Mouse (Mus musculus) liver, embryonic 12.5 days (tissue): ENCODE measurements around the gene Agbl2. TPM values are rescaled to one million over a fixed set of nuclear protein-coding genes. Genes with fewer than 3 reads are reported as not detected.
"Not testable (repeated sequence)": the region's sequence is repeated elsewhere in the genome, so short reads cannot be mapped to it uniquely, and the experiment has no call there.

ENCODE experiments used
- ATAC-seq: fragments of 200-750 bp; cut with Nextera tagmentation; 2 replicates; pipeline ENCODE4 v1.8.0; 2017; ENCODE audit warnings: moderate number of reproducible peaks, mild to moderate bottlenecking, moderate library complexity
- H3K27ac ChIP-seq: fragments of 300-500 bp; sonication (generic); 2 replicates; pipeline ENCODE4 v1.5.1; 2016; ENCODE audit warnings: mild to moderate bottlenecking
- H3K27me3 ChIP-seq: fragments of 300-500 bp; sonication (generic); replicated peaks from 2 replicates; pipeline ENCODE4 v1.6.1; 2016; ENCODE audit warnings: mild to moderate bottlenecking, moderate library complexity
- H3K36me3 ChIP-seq: fragments of 300-500 bp; sonication (generic); 2 replicates; pipeline ENCODE4 v1.6.1; 2016; ENCODE audit warnings: mild to moderate bottlenecking, moderate library complexity
- H3K4me1 ChIP-seq: fragments of 300-500 bp; sonication (generic); 2 replicates; pipeline ENCODE4 v1.6.1; 2016
- H3K4me2 ChIP-seq: fragments of 300-500 bp; sonication (generic); 2 replicates; pipeline ENCODE4 v1.6.1; 2016; ENCODE audit warnings: mild to moderate bottlenecking, moderate library complexity
- H3K4me3 ChIP-seq: fragments of 300-500 bp; sonication (generic); 2 replicates; pipeline ENCODE4 v1.5.1; 2016; ENCODE audit warnings: mild to moderate bottlenecking, moderate library complexity
- H3K9ac ChIP-seq: fragments of 300-500 bp; sonication (generic); 2 replicates; pipeline ENCODE4 v1.6.1; 2016; ENCODE audit warnings: mild to moderate bottlenecking, moderate library complexity
- H3K9me3 ChIP-seq: fragments of 300-500 bp; sonication (generic); replicated peaks from 2 replicates; pipeline ENCODE4 v1.6.1; 2016; ENCODE audit warnings: mild to moderate bottlenecking, moderate library complexity
- WGBS: fragments of 180-500 bp; shearing (Covaris S2); methylation state at CpG from one replicate; pipeline ENCODE4 v1.1.7; 2016; ENCODE audit not compliant: insufficient replicate concordance; 5-methylcytosine and 5-hydroxymethylcytosine counted together
- polyA plus RNA-seq: library from polyadenylated mRNA; unstranded; fragments of >200 nt; fragmentation: Nextera tagmentation; extraction: Ambion mirVana; gene quantifications from 2 replicates; pipeline ENCODE4 v1.2.1, GENCODE M21; 2016

Agbl2 gene
- polyA plus RNA-seq, 1 experiment from 2014 or later, result 0.07 TPM

DNA sequence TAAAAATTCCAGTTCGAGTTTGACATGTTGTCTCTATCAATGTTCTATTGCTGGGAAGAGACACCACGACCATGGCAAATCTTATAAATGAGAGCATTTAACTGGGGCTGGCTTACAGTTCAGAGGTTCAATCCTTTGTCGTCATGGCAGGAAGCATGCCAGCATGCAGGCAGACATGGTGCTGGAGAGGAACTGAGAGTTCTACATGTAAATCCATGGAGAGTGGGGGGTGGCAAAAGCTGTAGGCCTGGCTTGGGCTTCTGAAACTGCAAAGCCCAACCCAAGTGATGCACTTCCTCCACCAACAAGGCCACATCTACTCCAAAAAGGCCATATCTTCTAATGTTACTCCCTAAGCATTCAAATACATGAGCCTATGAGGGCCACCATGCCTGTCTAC lies 38.4 kb downstream of the Agbl2 start:
- H3K27ac ChIP-seq, result no peak overlapping the region
- no peak overlapping the region for H3K4me2 ChIP-seq
- no peaks in the 10 kb centered on the region for H3K36me3 ChIP-seq
- no peaks in the 10 kb centered on the region for H3K27me3 ChIP-seq
- H3K9me3 ChIP-seq, result no peaks in the 10 kb centered on the region
- whole genome bisulfite sequencing, result 64% methylated on average over 3 of the region's 3 CpGs
- no peak for ATAC-seq
- no peaks in the 10 kb centered on the region for H3K4me1 ChIP-seq
- no peak overlapping the region for H3K9ac ChIP-seq
- H3K4me3 ChIP-seq, result no peak overlapping the region

- Histone ChIP-seq H3K4me3 (no peak overlapping the region), H3K36me3 (no peaks in the 10 kb centered on the region), H3K9ac (no peak overlapping the region), H3K4me1 (no peaks in the 10 kb centered on the region), H3K27ac (no peak overlapping the region), H3K9me3 (no peaks in the 10 kb centered on the region), H3K27me3 (no peaks in the 10 kb centered on the region), H3K4me2 (no peak overlapping the region)
- 86% methylated on average over 2 of the region's 2 CpGs for WGBS
- ATAC-seq, result no peak
These were observed 40.5 kb downstream of the Agbl2 start for GRCm38 (mm10) chr2:90822978-90823377.

GRCm38 (mm10) chr2:90823781-90824180 lies 41.3 kb downstream of the Agbl2 start:
- no peak for ATAC-seq
- Histone ChIP-seq H3K27ac (no peak overlapping the region), H3K27me3 (no peaks in the 10 kb centered on the region), H3K9ac (no peak overlapping the region), H3K4me1 (no peaks in the 10 kb centered on the region), H3K36me3 (no peaks in the 10 kb centered on the region), H3K4me3 (no peak overlapping the region), H3K4me2 (no peak overlapping the region), H3K9me3 (no peaks in the 10 kb centered on the region)
- 71% methylated on average over 6 of the region's 6 CpGs for WGBS

DNA sequence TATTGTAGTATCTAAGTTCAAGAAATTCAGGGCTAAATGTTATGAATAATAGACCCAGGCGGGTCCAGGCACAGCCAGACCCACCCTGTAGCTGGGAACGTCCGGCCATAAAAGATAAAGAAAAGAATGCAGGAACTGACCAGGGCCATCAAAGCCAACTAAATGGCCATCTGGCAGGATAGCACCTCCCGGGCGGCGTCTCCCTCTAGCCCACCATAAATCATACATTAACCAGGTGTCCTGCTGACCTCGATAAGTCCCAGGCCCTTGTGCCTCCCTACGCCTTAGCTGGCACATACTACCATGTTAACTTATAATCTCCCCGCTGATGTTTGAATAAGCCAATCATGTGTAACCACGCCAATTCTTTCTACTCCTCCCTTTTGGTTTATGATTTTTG lies 42.0 kb downstream of the Agbl2 start:
- not testable (repeated sequence) for H3K27ac ChIP-seq, H3K27me3 ChIP-seq, H3K9ac ChIP-seq, H3K4me2 ChIP-seq, H3K4me3 ChIP-seq, ATAC-seq, H3K9me3 ChIP-seq, H3K4me1 ChIP-seq, H3K36me3 ChIP-seq
- WGBS, result 71% methylated on average over 10 of the region's 10 CpGs

DNA sequence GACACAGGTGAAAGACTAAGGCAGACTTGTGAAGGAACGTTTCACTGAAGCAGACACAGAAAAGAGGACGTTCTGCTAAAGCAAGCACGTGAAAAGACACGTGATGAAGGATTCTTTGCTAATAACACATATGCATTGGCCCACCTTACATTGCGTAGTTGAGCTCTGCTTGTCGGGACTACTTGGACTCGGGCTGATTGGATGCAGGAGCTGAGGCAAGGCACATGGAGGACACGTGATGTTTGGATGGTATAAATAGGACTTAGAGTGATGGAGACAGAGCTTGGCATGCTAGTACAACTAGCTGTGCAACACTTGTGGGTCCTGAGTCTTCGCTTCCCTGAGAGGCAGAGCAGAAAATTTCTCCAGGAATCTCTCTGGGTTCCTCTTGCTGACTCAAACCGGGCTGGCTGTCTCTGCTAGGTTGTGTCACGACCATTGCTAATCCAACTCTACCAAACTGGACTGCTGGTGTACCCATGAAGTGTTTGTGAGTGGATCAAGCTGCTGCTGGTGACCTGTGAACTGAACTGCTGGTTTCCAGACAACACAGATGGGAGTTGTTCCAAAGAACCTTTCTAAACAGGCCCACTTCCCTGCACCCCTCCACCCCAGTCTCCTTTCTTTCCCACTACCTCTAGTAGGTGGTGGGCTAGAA lies 43.1 kb downstream of the Agbl2 start:
- Histone ChIP-seq H3K4me2 (no peak overlapping the region), H3K9me3 (no peaks in the 10 kb centered on the region), H3K4me3 (no peak overlapping the region), H3K36me3 (no peaks in the 10 kb centered on the region), H3K4me1 (no peaks in the 10 kb centered on the region), H3K27me3 (no peaks in the 10 kb centered on the region), H3K27ac (no peak overlapping the region), H3K9ac (no peak overlapping the region)
- WGBS, result 60% methylated on average over 11 of the region's 11 CpGs
- no peak for ATAC-seq

- no peak for ATAC-seq
- Histone ChIP-seq H3K4me3 (no peak overlapping the region), H3K4me1 (no peaks in the 10 kb centered on the region), H3K9me3 (no peaks in the 10 kb centered on the region), H3K27me3 (peaks cover 5% of the 10 kb centered on the region; the same call in 1 of the 2 replicates), H3K36me3 (no peaks in the 10 kb centered on the region), H3K9ac (no peak overlapping the region), H3K4me2 (no peak overlapping the region), H3K27ac (no peak overlapping the region)
- WGBS, result 43% methylated on average over 7 of the region's 7 CpGs
These were observed 46.2 kb downstream of the Agbl2 start for GRCm38 (mm10) chr2:90828739-90829138.

DNA sequence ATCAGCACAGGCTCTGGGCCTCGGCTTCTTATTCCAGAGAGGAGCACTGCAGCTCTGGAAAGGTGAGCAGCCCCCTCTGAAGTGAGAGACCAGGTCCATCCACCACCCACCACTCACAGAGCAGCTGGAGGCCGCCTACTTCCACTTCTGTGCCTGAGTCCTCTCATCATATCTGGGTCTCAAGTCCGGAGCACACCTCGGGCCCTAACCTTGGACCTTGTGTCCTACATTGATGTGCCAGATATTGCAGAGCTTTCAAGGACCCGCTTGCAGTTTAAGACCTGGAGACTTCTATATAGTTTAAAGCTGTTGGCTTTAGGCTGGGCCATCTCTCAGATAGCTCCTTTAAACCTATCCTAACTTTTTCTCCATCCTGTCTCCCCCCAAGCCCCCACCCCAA lies 51.0 kb downstream of the Agbl2 start:
- H3K4me2 ChIP-seq, result no peak overlapping the region
- no peaks in the 10 kb centered on the region for H3K4me1 ChIP-seq
- H3K36me3 ChIP-seq, result no peaks in the 10 kb centered on the region
- peaks cover 8% of the 10 kb centered on the region; the same call in 1 of the 2 replicates for H3K27me3 ChIP-seq
- no peaks in the 10 kb centered on the region for H3K9me3 ChIP-seq
- WGBS, result 62% methylated on average over 5 of the region's 5 CpGs
- no peak for ATAC-seq
- H3K27ac ChIP-seq, result no peak overlapping the region
- no peak overlapping the region for H3K4me3 ChIP-seq
- H3K9ac ChIP-seq, result no peak overlapping the region

DNA sequence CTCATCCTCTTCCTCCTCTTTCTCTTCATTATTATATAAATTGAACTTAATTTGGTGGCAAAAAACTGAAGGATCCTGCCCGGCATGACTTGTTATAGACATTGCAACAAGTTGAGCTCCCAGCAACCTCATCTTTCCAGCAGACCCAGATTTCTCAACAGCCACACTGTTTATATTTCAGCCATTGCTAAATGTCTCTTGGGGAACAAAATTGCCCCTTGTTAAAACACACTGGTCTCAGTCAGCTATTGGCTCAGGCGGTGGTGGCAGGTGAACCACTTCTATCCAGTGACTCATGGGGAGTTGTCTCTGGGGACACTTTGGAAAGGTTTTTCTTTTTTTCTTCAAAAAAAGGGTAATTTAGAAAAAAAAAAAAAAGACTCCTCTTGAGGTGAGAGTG lies 56.1 kb downstream of the Agbl2 start:
- H3K4me2 ChIP-seq, result no peak overlapping the region
- no peaks in the 10 kb centered on the region for H3K36me3 ChIP-seq
- H3K9ac ChIP-seq, result no peak overlapping the region
- H3K27ac ChIP-seq, result no peak overlapping the region
- no peak for ATAC-seq
- no peak overlapping the region for H3K4me3 ChIP-seq
- H3K4me1 ChIP-seq, result no peaks in the 10 kb centered on the region
- 82% methylated on average over 2 of the region's 2 CpGs for WGBS
- H3K9me3 ChIP-seq, result no peaks in the 10 kb centered on the region
- peaks cover 4% of the 10 kb centered on the region; the same call in 1 of the 2 replicates for H3K27me3 ChIP-seq

DNA sequence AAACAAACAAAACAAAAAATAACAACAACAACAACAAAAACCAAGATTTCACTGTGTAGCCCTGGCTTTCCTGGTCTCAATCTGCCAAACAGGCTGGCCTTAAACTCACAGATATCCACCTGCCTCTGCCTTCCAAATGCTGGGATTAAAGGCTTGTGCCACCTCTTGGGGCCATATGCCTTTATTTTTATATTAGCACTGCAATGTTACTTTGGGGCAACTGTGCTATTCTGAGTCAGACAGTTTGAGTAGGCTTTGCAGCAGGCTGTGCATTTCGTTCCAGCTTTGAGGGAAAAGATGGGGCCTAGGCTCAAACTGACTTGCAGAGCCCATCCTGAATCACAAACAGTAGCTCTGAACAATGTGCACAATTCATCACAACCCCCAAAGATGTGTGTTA lies 61.1 kb downstream of the Agbl2 start:
- Histone ChIP-seq H3K9ac (no peak overlapping the region), H3K4me1 (peaks cover 26% of the 10 kb centered on the region), H3K36me3 (no peaks in the 10 kb centered on the region), H3K4me3 (no peak overlapping the region), H3K27me3 (no peaks in the 10 kb centered on the region), H3K4me2 (no peak overlapping the region), H3K27ac (no peak overlapping the region), H3K9me3 (no peaks in the 10 kb centered on the region)
- WGBS, result 60% methylated on average over 1 of the region's 1 CpGs
- ATAC-seq, result no peak

- H3K9ac ChIP-seq, result no peak overlapping the region
- H3K36me3 ChIP-seq, result peaks cover 1% of the 10 kb centered on the region
- H3K9me3 ChIP-seq, result no peaks in the 10 kb centered on the region
- no peak overlapping the region for H3K27ac ChIP-seq
- ATAC-seq, result no peak
- H3K4me1 ChIP-seq, result peaks cover 32% of the 10 kb centered on the region
- no peak overlapping the region for H3K4me3 ChIP-seq
- WGBS, result 73% methylated on average over 5 of the region's 5 CpGs
- H3K27me3 ChIP-seq, result no peaks in the 10 kb centered on the region
- H3K4me2 ChIP-seq, result no peak overlapping the region
These were observed 61.7 kb downstream of the Agbl2 start for GRCm38 (mm10) chr2:90844262-90844661.

- Histone ChIP-seq H3K9ac (no peak overlapping the region), H3K36me3 (peaks cover 10% of the 10 kb centered on the region), H3K4me3 (no peak overlapping the region), H3K9me3 (no peaks in the 10 kb centered on the region), H3K4me2 (no peak overlapping the region), H3K27me3 (no peaks in the 10 kb centered on the region), H3K4me1 (peaks cover 35% of the 10 kb centered on the region), H3K27ac (no peak overlapping the region; the same call in 1 of the 2 replicates)
- WGBS, result 54% methylated on average over 5 of the region's 5 CpGs
- no peak for ATAC-seq
These were observed 62.7 kb downstream of the Agbl2 start for GRCm38 (mm10) chr2:90845234-90845633.

- Histone ChIP-seq H3K36me3 (peaks cover 20% of the 10 kb centered on the region), H3K9ac (peak overlapping the region; percentile 70; the same call in 1 of the 2 replicates), H3K4me2 (peak overlapping the region; percentile 79), H3K27me3 (no peaks in the 10 kb centered on the region), H3K9me3 (no peaks in the 10 kb centered on the region), H3K27ac (peak overlapping the region; percentile 68; the same call in 1 of the 2 replicates), H3K4me1 (peaks cover 35% of the 10 kb centered on the region), H3K4me3 (peak overlapping the region; percentile 83)
- WGBS, result 53% methylated on average over 6 of the region's 6 CpGs
- ATAC-seq, result no peak
These were observed 63.6 kb downstream of the Agbl2 start for GRCm38 (mm10) chr2:90846171-90846570.

DNA sequence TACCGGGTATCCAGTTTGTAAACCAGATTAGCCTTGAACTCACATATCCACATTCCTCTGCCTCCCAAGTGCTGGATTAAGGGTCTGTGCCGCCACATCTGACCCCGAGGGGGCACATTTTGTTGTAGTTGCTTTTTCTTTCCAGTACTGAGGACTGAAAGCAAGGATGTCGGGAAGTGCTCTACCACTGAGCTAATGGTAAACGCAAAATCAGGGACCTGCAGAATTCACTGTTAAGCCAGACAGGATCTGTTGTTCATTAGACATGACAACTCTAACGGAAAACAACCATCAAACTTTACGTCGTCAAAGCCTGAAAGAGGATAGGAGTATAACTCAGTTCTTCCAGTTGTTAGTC lies 64.0 kb downstream of the Agbl2 start:
- H3K4me2 ChIP-seq, result peak overlapping the region; percentile 79
- WGBS, result 4% methylated on average over 8 of the region's 8 CpGs
- ATAC-seq, result peak; percentile 33

More for the DNA sequence above, 64.0 kb downstream of the Agbl2 start:
- Histone ChIP-seq H3K9ac (peak overlapping the region; percentile 70), H3K27ac (peak overlapping the region; percentile 68), H3K4me3 (peak overlapping the region; percentile 83), H3K9me3 (no peaks in the 10 kb centered on the region), H3K27me3 (no peaks in the 10 kb centered on the region), H3K4me1 (peaks cover 35% of the 10 kb centered on the region), H3K36me3 (peaks cover 24% of the 10 kb centered on the region)
